Mouse (Mus musculus) embryonic facial prominence, embryonic 14.5 days (tissue): ENCODE measurements around the gene Sfn. TPM values are rescaled to one million over a fixed set of nuclear protein-coding genes. Genes with fewer than 3 reads are reported as not detected.
A peak's percentile ranks its signal among the peaks of the same experiment; 100 is the strongest.

Experiments
- ATAC-seq: fragments of 200-750 bp; cut with Nextera tagmentation; 2 replicates; pipeline ENCODE4 v1.8.0; 2017; ENCODE audit warnings: low read depth, moderate number of reproducible peaks, moderate TSS enrichment
- DNase-seq: peaks from one replicate; pipeline ENCODE4 v3.0.0-alpha.2; 2015; ENCODE audit warnings: low spot score
- H3K27ac ChIP-seq: fragments of 300-500 bp; sonication (generic); replicated peaks from 2 replicates; pipeline ENCODE4 v1.5.1; 2014; ENCODE audit warnings: low read depth, mild to moderate bottlenecking, low read length, moderate library complexity
- H3K27me3 ChIP-seq: fragments of 300-500 bp; sonication (generic); replicated peaks from 2 replicates; pipeline ENCODE4 v1.6.1; 2014; ENCODE audit warnings: low read length; ENCODE audit not compliant: control insufficient read depth, insufficient read depth
- H3K36me3 ChIP-seq: fragments of 300-500 bp; sonication (generic); 2 replicates; pipeline ENCODE4 v1.6.1; 2014; ENCODE audit warnings: low read length, mixed read lengths; ENCODE audit not compliant: control insufficient read depth, insufficient read depth
- H3K4me1 ChIP-seq: fragments of 300-500 bp; sonication (generic); 2 replicates; pipeline ENCODE4 v1.6.1; 2014; ENCODE audit warnings: antibody characterized with exemption, low read length; ENCODE audit not compliant: control insufficient read depth, insufficient read depth
- H3K4me2 ChIP-seq: fragments of 300-500 bp; sonication (generic); 2 replicates; pipeline ENCODE4 v1.6.1; 2014; ENCODE audit warnings: low read depth, mild to moderate bottlenecking, low read length, moderate library complexity, mixed read lengths
- H3K4me3 ChIP-seq: fragments of 300-500 bp; sonication (generic); 2 replicates; pipeline ENCODE4 v1.5.1; 2014; ENCODE audit warnings: low read depth, mild to moderate bottlenecking, low read length
- H3K9ac ChIP-seq: fragments of 300-500 bp; sonication (generic); 2 replicates; pipeline ENCODE4 v1.6.1; 2014; ENCODE audit warnings: low read depth, mild to moderate bottlenecking, low read length, moderate library complexity, mixed read lengths
- H3K9me3 ChIP-seq: fragments of 300-500 bp; sonication (generic); 2 replicates; pipeline ENCODE4 v1.6.1; 2016; ENCODE audit warnings: low read length; ENCODE audit not compliant: control insufficient read depth
- WGBS: fragments of 180-500 bp; shearing (Covaris S2); extraction: QIAGEN DNeasy Blood & Tissue Kit; methylation state at CpG from one replicate; pipeline ENCODE4 v1.1.7; 2014; 5-methylcytosine and 5-hydroxymethylcytosine counted together
- polyA plus RNA-seq: library from polyadenylated mRNA; unstranded; fragments of >200 nt; fragmentation: Nextera tagmentation; extraction: Ambion mirVana; gene quantifications from 2 replicates; pipeline ENCODE4 v1.2.1, GENCODE M21; 2014

The Sfn gene
- polyA plus RNA-seq, 1 experiment from 2014 or later, result 129 TPM

DNA sequence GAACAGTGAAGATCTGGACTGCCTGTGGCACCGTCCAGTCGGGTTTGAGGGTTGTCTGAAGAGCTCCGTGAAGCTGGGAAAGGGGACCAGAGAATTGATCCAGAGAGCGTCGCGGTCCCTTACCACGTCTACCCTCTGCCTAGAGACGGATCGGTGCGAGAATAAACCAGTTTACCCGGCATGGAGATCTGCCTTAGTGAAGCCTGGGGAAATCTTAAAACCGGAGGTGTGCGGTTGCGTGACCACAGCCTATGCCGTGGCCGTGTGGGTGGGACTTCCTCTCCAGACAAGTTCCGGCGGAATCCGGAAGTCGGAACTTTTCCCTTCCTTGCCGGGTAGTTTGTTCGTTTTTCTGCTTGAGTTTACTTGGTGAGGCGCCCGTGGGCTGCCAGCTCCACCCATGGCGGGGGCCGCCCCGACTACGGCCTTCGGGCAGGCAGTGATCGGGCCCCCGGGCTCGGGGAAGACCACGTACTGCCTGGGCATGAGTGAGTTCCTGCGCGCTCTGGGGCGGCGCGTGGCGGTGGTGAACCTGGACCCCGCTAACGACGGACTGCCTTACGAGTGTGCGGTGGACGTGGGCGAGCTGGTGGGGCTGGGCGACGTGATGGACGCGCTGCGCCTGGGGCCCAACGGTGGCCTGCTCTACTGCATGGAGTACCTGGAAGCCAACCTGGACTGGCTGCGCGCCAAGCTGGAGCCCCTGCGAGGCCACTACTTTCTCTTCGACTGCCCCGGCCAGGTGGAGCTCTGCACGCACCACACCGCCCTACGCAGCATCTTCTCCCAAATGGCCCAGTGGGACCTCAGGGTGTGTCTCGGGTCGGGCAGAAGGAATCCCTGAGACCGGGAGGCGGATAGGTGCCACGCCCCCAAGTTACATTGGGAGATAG lies 17.7 kb downstream of the Sfn start, which contains the start of gene Gpn2:
Gene Gpn2 (plus strand): TSS at position 304 of the 893 bp plus-strand sequence.
- Histone ChIP-seq H3K9me3 (no peaks in the 10 kb centered on the region), H3K27me3 (no peaks in the 10 kb centered on the region), H3K4me2 (peak within 1 kb of the TSS; percentile 97), H3K4me3 (peak within 1 kb of the TSS; percentile 80), H3K9ac (peak within 1 kb of the TSS; percentile 84), H3K27ac (peak within 1 kb of the TSS; percentile 86), H3K4me1 (no peaks in the 10 kb centered on the region), H3K36me3 (peaks cover 49% of the 10 kb centered on the region)
- WGBS, result 3% methylated on average over 42 of the region's 65 CpGs
- ATAC-seq (peak; percentile 92), DNase-seq (peak; percentile 95)

DNA sequence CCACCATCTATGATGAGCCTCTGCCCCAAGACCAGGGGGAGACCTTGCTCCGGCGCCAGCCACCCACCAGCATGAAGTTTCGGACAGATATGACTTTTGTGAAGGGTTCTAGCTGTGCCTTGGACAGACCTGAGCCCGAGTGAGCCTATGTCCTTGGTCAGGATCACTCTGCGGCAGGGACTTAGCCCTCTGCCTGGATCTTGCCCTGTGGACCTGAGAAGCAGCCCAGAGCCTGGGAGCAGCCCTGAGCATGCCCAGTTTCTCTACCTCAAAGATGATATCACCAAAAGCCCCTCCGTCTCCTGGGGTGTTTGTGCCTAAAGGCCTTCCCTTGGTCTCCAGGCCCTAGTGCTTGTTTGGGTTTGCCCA lies 18.3 kb downstream of the Sfn start:
- Histone ChIP-seq H3K27me3 (no peaks in the 10 kb centered on the region), H3K4me1 (no peaks in the 10 kb centered on the region), H3K4me2 (peak overlapping the region; percentile 97), H3K9me3 (no peaks in the 10 kb centered on the region), H3K27ac (peak overlapping the region; percentile 86), H3K4me3 (peak overlapping the region; percentile 80), H3K36me3 (peaks cover 50% of the 10 kb centered on the region), H3K9ac (peak overlapping the region; percentile 84)
- ATAC-seq (0 out of 2 replicates have a peak, but pooled peaks have one; percentile 15), DNase-seq (no peak)
- 63% methylated on average over 6 of the region's 6 CpGs for WGBS

DNA sequence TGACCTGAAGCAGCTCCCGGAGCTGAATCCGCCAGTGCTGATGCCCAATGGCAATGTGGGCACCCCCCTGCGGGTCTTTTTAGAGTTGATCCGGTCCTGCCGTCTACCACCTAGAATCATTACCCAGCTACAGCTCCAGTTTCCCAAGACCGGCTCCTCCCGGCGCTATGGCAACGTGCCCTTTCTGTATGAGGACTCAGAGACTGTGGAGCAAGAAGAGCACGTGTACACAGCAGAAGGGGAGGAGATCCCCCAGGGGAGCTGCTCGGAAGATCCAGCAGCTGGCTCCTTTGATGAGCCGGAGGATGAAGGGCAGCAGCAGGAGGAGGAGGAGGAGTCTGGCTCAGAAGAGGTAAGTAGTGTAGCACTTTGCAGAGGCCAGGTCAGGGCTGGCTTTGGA lies 24.0 kb downstream of the Sfn start:
- H3K9me3 ChIP-seq, result no peaks in the 10 kb centered on the region
- ATAC-seq (no peak), DNase-seq (no peak)
- no peak overlapping the region for H3K27ac ChIP-seq
- WGBS, result 68% methylated on average over 12 of the region's 12 CpGs
- H3K9ac ChIP-seq, result no peak overlapping the region
- H3K27me3 ChIP-seq, result no peaks in the 10 kb centered on the region
- H3K4me2 ChIP-seq, result no peak overlapping the region
- no peak overlapping the region for H3K4me3 ChIP-seq
- H3K4me1 ChIP-seq, result peaks cover 7% of the 10 kb centered on the region; the same call in 1 of the 2 replicates
- peaks cover 32% of the 10 kb centered on the region for H3K36me3 ChIP-seq

DNA sequence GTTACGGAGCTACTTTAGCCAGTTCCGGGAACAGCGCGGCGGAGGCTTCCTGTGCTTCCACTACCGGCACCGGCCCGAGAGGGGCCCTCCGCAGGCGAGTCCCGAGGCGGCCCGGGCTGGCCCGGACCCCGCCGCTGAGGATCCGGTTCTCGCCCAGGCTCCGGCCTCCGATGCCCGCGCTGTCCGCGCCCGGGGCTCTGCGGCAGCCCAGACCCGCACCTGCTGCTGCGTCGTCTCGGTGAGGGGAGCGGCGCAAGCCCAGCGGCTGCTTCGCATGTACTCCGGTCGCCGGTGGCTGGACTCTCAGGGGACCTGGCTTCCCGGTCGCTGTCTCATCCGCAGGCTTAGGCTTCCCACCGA lies 27.1 kb downstream of the Sfn start:
- peak overlapping the region; percentile 95 for H3K4me2 ChIP-seq
- H3K9ac ChIP-seq, result peak overlapping the region; percentile 87
- H3K9me3 ChIP-seq, result no peaks in the 10 kb centered on the region
- DNase-seq, result no peak
- H3K27me3 ChIP-seq, result no peaks in the 10 kb centered on the region
- H3K36me3 ChIP-seq, result peaks cover 20% of the 10 kb centered on the region
- peak overlapping the region; percentile 91; the same call in 1 of the 2 replicates for H3K27ac ChIP-seq
- peak; percentile 36; the same call in 1 of the 2 replicates for ATAC-seq
- H3K4me1 ChIP-seq, result peaks cover 7% of the 10 kb centered on the region; the same call in 1 of the 2 replicates
- WGBS, result 0% methylated on average over 33 of the region's 41 CpGs
- H3K4me3 ChIP-seq, result peak overlapping the region; percentile 98

DNA sequence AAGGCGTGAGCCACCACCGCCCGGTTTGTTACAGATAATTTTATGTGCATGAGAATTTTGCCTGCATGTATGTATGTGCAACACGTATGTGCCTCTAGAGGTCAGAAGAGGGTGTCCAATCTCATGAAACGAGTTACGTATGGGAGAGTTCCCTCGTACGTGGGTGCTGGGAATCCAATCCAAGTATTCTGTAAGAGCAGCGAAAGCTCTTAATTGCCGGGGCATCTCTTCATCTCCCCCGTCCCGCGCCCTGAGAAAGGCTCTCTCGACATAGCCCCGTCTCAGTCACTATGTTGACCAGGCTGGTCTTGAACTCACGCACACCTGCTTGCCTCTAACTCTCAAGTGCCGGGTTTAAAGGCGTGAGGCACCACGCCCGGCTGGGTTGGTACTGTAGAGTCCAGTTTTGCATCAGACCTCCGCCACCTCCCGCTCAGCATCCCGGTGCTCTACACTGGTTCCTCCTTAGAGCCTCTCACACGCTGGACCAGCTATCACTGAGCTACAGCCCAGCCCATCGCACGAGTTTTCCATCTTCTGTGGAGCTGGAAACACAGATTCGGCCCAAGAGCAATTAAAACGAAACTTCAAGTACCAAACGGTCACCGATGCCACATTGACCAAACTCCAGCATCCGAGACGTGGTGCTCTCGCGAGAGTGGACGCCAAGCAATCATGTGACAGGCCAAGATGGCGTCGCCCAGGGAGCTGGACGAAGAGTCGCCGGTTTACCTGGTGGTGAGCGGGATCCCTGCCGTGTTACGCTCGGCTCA lies 27.7 kb downstream of the Sfn start, which contains the start of gene Gpatch3:
Gene Gpatch3 (plus strand): TSS at position 676 of the 773 bp plus-strand sequence.
- Histone ChIP-seq H3K4me3 (peak within 1 kb of the TSS; percentile 98), H3K27ac (peak within 1 kb of the TSS; percentile 91), H3K4me1 (peaks cover 7% of the 10 kb centered on the region; the same call in 1 of the 2 replicates), H3K9me3 (no peaks in the 10 kb centered on the region), H3K27me3 (no peaks in the 10 kb centered on the region), H3K9ac (peak within 1 kb of the TSS; percentile 87), H3K4me2 (peak within 1 kb of the TSS; percentile 95), H3K36me3 (peaks cover 15% of the 10 kb centered on the region)
- WGBS, result 6% methylated on average over 44 of the region's 44 CpGs
- ATAC-seq (peak; percentile 92), DNase-seq (peak; percentile 97)

DNA sequence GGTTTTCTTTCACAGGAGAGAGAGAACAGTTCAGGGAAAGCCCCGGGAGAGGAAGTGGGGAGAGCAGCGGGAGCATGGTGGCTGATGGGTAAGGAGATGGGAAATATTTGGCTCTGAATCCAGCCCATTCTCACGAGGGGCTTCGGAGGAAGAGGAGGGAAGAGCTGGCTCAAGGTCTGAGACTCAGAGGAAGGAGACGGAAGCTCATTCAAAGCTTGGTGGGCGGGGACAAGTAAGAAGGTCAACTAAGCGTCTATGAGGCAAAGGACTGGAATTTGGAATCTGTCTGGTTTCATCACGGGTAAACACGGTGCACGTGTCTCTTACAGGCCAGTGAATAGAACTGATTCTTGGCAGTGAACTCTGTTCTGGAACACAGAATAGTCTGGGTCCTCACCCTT lies 31.9 kb downstream of the Sfn start:
- H3K36me3 ChIP-seq, result no peaks in the 10 kb centered on the region
- DNase-seq (no peak), ATAC-seq (no peak)
- no peak overlapping the region for H3K27ac ChIP-seq
- peaks cover 1% of the 10 kb centered on the region; the same call in 1 of the 2 replicates for H3K4me1 ChIP-seq
- H3K4me3 ChIP-seq, result no peak overlapping the region
- H3K9me3 ChIP-seq, result no peaks in the 10 kb centered on the region
- no peaks in the 10 kb centered on the region for H3K27me3 ChIP-seq
- 51% methylated on average over 10 of the region's 10 CpGs for WGBS
- no peak overlapping the region for H3K4me2 ChIP-seq
- H3K9ac ChIP-seq, result no peak overlapping the region

DNA sequence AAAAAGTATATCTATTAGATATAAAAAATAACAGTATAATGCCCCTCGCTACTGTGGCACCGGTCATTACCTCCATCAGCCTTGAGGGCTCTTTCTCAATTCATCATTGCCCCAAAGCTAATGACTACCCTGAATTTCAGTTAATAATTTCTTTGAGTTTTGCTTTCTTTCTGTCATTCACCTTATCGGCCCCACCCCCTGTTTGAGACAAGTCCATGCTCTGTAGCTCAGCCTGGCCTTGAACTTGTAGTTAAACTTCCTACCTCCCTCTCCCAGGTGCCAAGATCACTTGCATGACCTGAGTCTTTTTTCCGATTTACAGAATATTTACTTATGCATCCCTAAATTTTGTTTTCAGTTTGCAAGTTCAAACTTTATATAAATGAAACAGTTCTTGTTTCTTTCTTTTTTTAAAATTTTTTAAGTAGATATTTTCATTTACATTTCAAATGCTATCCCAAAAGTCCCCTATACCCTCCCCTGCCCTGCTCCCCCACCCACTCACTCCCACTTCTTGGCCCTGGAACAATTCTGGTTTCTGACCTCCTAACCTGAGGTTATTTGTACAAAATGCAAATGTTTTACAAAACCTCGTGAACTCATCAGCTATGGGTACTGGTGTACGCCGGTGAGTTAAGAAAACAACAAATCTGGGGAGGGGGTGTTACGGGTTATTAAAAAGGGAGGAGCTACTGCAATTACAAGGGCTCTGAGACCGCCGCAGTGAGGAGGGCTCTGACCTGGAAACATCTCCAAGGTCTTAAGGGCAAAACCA lies 32.5 kb downstream of the Sfn start:
- Histone ChIP-seq H3K27me3 (no peaks in the 10 kb centered on the region), H3K4me3 (no peak overlapping the region), H3K27ac (no peak overlapping the region), H3K9me3 (no peaks in the 10 kb centered on the region), H3K36me3 (no peaks in the 10 kb centered on the region), H3K4me1 (no peaks in the 10 kb centered on the region), H3K4me2 (no peak overlapping the region), H3K9ac (no peak overlapping the region)
- WGBS, result 75% methylated on average over 10 of the region's 10 CpGs
- no peak for ATAC-seq
- DNase-seq, result no peak

DNA sequence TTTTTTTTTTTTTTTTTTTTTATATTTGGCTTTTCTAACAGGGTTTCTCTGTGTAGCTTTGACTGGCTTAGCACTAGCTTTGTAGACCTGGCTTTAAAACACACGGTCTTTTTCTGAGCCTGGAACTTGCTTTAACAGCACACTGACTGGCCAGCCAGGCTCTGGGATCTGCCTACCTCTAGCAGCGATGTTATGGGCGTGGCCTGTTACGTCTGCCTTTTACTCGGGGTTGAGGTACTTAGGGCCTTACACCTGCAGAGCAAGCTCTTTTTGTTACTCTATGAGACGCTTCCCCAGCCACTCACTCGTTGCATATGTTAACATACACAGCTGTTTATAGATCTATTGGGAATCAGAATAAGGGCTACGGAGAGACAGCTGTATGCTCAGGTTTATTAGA lies 34.7 kb downstream of the Sfn start:
- H3K27ac ChIP-seq, result no peak overlapping the region
- no peaks in the 10 kb centered on the region for H3K4me1 ChIP-seq
- no peaks in the 10 kb centered on the region for H3K36me3 ChIP-seq
- H3K27me3 ChIP-seq, result no peaks in the 10 kb centered on the region
- H3K4me3 ChIP-seq, result no peak overlapping the region
- DNase-seq, result no peak
- no peak for ATAC-seq
- H3K9ac ChIP-seq, result no peak overlapping the region
- H3K9me3 ChIP-seq, result no peaks in the 10 kb centered on the region
- 32% methylated on average over 8 of the region's 8 CpGs for WGBS
- H3K4me2 ChIP-seq, result no peak overlapping the region
